Mouse (Mus musculus) layer of hippocampus, adult 9-11 months (tissue): Measurements from ENCODE around the gene Selenoo.
A peak's percentile ranks its signal among the peaks of the same experiment; 100 is the strongest.

Experiments
- DNase-seq: peaks from one replicate; pipeline ENCODE4 v3.0.0; 2022

Selenoo gene

DNA sequence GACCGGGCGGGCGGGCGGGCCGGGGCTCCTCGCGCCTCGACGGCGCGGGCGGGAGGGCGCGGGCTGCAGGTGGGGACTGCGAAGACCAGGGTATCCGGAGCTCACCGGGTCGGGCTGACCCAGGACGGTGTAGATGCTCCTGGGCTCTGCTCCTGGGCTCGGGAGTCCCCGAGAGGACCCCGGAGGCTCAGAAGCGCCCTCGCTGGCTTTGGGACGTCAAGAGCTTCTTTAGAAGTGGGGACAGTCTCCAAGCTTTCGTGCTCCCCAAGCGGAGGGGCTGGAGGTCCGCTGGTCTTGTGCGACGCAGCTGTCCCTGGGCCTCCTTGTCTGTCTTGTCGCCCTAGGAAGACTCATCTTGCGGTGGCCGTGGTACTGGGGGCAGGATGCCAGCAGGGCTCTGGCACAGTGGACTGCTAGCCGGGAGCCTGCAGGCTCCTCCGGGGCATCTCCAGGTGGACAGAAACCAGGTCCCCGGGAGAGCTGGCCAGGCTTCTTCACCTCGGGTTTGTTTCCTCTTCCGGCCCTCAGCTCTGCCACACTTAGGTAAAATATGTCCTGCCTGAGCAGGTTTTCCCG is 12.6 kb upstream of the Selenoo start:
- peak; percentile 51 for DNase-seq

DNA sequence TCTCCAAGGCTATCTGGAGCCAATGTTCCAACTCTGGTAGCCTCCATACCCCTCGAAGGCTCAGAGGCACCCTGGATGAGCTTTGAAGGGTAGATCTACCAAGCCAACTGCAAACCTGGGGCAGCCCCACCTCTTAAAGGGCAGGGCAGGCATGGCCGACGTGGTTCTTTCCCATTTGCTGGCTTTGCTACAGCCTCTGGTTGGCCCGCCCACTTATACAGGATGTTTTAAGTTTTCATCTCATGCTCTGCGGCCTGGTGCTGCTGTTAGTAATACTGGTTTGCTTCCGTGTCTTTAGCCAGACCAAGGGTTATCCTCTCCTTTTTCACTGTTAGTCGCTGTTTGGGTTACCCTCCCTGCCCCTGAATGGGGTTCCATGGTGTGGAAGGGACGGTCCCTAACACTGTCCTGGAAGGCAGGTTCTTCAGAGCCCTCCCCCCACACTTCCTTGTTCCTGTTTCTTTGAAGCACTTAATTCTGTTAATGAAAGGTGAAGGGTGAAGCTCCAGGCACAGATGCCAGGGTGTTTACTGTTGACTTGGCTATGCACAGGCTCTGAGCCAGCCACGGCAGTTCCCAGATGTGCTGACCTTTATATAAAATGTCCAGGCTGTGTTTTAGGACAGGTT is 10.6 kb upstream of the Selenoo start:
- no peak for DNase-seq

DNA sequence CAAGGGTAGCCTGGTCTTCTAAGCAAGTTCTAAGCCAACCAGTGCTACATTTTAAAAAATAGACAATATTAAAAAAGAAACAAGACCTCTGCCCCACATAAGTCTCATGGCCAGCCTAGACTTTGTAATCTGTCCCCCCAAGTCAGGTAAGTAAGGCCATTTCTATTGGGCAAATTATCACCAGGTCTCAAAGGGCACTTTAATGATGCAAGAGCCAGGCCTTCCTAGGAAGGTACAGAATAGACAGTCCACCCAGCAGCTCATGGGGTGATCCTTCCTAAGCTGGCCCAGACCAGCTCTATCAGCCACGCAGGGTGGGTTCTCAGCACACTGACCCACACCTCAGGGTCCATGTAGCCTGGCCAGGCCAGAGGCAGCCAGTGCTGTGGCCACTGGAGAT is 5.0 kb upstream of the Selenoo start:
- no peak for DNase-seq

- no peak for DNase-seq
These were observed 4.1 kb upstream of the Selenoo start for GRCm38 (mm10) chr15:89084826-89085225.

- DNase-seq = no peak
These were observed 566 bp downstream of the Selenoo start for GRCm38 (mm10) chr15:89089248-89090051.

DNA sequence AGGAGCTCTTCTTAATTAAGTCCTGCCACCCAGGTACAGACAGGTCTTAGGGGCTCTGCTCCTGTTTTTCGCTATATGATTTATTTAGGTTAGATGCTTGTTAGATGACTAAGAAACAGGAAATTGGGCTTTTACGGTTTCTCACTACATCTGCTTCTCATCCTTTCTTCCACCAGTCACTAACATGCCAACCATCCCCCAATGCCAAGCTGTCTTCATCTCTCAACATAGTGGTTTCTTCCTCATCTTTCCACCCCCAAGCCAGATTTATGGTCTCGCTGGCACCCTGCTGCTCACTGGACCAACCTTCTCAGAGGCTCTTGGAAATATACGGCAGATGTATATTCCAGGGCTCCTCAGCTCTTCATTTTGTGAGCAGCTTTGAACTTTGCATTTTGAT is 1.8 kb downstream of the Selenoo start:
- no peak for DNase-seq

DNA sequence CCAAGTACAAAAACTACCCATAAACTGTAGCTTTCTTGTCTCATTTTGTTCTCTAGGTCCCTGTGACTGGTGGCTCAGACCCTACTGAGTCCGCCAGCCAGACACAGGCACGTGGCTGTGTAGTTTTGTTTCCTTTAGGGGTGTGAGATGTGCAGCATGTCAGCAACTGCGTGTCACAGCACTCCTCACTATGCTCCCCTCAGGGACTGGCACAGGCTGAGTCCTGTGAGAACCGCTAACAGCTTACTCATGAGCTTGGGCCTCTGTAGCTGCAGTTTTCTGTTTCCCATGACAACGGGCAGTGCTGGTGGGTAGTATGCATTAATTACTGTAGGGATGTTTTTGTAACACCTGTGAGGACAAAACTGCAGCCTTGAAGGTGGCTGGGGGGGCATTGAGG is 3.3 kb downstream of the Selenoo start:
- no peak for DNase-seq

GRCm38 (mm10) chr15:89097450-89097849 is 8.6 kb downstream of the Selenoo start:
- DNase-seq = peak; percentile 64

- no peak for DNase-seq
These were observed 9.7 kb downstream of the Selenoo start for GRCm38 (mm10) chr15:89098616-89099015.

- DNase-seq = no peak
These were observed 11.9 kb downstream of the Selenoo start for GRCm38 (mm10) chr15:89100823-89101222.

DNA sequence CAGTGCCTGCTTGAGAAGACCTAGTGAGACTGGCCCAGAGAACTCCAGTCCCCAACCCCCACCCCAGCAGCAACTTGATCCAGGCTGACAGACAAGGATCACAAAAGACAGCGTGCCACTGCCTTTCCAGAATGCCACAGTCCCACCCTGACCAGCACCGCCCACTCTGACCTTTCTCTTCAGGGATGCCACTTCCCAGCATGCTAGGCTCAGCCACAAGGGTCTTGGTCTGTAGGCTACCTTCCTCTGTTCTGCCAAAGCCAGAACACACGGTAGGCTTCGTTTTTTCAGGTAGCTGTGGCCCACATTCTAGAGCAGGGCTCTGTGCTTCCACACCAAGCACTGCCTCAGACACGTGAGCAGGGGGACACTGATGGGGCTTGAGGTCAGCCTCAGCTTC is 13.8 kb downstream of the Selenoo start:
- DNase-seq = no peak

- no peak for DNase-seq
These were observed 15.0 kb downstream of the Selenoo start for GRCm38 (mm10) chr15:89103921-89104320.

DNA sequence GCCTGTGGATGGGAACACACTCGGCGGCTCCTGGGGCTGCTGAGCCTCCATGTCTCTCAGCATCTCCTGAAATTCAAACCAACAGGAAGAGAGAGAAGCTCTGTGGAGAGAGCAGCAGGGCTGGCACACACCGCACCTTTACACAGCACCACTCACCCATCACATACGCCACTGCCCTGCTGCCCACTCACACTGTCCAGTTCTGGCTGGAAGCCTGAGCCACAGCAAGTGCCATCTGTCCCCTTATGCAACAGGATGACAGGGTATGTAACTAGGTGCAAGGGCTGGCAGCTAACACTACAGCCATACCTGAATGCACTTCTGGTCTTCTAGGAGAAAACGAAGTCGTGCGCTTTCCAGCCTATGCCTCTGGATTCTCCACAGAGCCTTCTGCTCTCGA is 15.5 kb downstream of the Selenoo start:
- DNase-seq = no peak

- DNase-seq = no peak
These were observed 17.2 kb downstream of the Selenoo start for GRCm38 (mm10) chr15:89106073-89106472.

GRCm38 (mm10) chr15:89106976-89107375 is 18.1 kb downstream of the Selenoo start:
- DNase-seq = no peak

- no peak for DNase-seq
These were observed 21.3 kb downstream of the Selenoo start for GRCm38 (mm10) chr15:89110147-89110546.

GRCm38 (mm10) chr15:89118007-89118406 is 29.1 kb downstream of the Selenoo start:
- DNase-seq = no peak

DNA sequence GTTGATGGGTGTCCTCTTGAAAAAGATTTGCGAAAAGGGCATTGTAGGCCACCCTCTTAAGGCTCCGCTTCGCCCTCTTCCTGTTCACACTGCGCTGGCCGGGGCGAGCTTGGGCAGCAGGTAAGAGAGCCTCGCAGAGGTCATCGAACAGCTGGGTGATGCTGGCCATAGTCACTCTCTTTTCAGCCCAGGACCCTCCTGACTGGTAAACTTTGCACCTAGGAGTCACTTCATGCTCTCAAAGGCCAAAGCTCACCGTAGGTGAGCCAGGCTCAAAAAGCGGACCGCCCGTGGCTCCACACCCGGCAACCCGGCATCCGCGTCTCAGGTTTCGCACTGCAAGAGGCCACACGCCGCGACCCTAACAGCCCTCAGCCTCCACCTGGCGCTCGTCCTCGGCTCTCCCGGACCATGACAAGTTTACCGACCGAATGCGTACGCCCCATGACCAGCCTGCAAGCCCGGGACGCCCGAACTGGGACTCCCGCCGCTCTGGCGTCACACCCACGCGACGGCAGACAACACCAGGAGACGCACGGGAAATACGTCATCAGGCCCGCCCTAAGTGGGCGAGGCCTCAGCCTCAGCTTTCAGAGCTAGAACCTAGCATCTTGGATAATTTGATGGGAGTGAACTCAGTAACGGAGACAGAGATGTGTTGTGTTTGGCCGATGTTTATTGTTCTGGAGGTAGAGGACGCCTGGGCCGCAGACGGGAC is 33.9 kb downstream of the Selenoo start, which contains the start of gene Tubgcp6:
Gene Tubgcp6 (minus strand): TSS at position 464 of the 718 bp plus-strand sequence.
- peak; percentile 95 for DNase-seq

DNA sequence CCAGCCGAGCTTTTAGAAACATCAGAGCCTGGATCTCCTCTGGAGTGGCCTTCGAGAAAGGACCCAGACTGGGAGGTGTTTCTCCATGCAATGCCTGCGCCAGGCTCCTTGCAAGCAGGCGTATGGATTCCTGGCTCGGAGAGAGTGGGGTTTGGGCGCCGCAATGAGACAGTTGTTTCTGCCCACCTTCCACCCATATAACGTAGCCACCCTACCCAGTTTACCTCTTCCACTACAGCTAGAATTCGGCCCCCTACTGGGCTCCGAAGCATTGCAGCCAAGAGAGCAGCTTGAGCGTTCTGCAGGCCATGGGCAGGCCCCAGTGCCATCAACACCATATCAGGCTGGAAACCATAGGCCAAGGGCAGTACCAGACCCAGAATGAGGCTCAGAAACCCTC is 34.7 kb downstream of the Selenoo start:
- no peak for DNase-seq

GRCm38 (mm10) chr15:89124312-89124711 is 35.4 kb downstream of the Selenoo start:
- DNase-seq = no peak

GRCm38 (mm10) chr15:89125351-89125750 is 36.5 kb downstream of the Selenoo start:
- DNase-seq = no peak

- DNase-seq = no peak
These were observed 37.7 kb downstream of the Selenoo start for GRCm38 (mm10) chr15:89126622-89127021.

DNA sequence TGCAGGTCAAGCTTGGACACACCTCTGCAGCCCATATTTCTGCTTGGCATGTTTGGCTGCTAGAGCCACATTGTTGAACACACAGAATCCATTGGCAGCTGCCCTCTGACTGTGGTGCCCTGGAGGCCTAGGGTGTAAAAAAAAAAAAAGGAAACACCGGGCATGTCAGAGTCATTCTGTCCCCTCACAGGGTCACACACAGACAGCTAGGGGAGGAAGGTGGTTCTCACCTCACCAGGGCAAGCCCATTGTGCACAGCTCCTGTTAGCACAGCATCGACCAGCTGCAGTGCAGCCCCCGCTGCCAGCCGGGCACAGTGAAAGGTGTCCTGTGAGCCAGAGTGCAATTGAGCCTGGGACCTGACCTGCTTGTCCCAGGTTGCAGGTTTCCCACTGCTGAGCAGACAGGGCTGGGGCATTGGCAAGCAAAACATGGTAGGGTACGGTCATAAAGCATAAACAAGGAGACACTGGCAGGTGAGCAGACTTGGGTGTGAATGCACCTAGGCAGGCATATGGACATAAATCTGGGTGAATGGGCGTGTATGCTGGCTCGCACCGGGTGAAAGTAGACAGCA is 38.6 kb downstream of the Selenoo start:
- no peak for DNase-seq
